In the genomic region with DNA sequence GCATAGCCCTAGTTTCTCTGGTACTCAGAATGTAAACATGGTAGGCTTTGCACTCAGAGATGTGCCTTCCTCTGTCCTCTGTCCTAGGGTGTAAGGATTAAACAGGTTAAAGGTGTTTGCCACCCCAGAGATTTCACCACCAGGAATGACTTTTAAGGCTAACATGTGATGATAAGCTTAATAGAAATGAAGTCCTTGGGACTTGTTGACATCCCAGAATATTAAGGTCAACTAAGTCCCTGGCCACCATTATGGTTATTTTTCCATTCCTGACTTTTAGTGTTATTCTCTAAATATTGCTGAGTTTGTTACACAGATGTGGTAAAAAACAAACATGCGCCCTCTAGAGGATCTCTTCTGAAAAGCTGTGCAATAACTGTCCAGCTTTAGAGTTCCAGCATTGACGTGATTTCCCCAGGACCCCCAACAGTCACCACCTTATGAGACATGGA, we compare ENCODE assay signal across 9 mouse cellular contexts.
DNase-seq lines count a peak whose midpoint lies in the region; ATAC-seq and TF ChIP-seq lines count a peak whose summit lies in the region.
"Had no signal": no experiment of that assay in that cellular context is flagged by ENCODE, and none has a peak within 500 bp of the region (broad histone marks: within the 10 kb centered on the region; RNA-seq: fewer than 3 reads in every experiment).

No protein-coding gene starts in this region.

- H3K27ac ChIP-seq in limb, embryonic 14.5 days (replicated peaks; ENCODE audit: low read depth, low read length) = no peak overlapping the region
- H3K27ac ChIP-seq in limb, embryonic 10.5 days = no peak overlapping the region
- H3K27ac ChIP-seq in liver, postnatal 0 days (ENCODE audit: low read depth) = peak overlapping the region; percentile 30; the same call in 1 of the 2 replicates
- H3K27ac ChIP-seq: macrophage had no signal

- TF ChIP-seq EP300 in liver, postnatal 0 days (IDR thresholded peaks at IDR 0.05; ENCODE audit: low read depth) = no peak

- no peaks in the 10 kb centered on the region for H3K9me3 ChIP-seq in limb, embryonic 14.5 days (ENCODE audit: control insufficient read depth, low read length)
- H3K9me3 ChIP-seq in limb, embryonic 10.5 days (replicated peaks) = no peaks in the 10 kb centered on the region
- no peaks in the 10 kb centered on the region for H3K9me3 ChIP-seq in liver, postnatal 0 days (ENCODE audit: low read length)

- no peak overlapping the region for H3K4me3 ChIP-seq in limb, embryonic 14.5 days (replicated peaks; ENCODE audit: low read length)
- no peak overlapping the region for H3K4me3 ChIP-seq in limb, embryonic 10.5 days
- H3K4me3 ChIP-seq in liver, postnatal 0 days (ENCODE audit: low read depth, low read length) = no peak overlapping the region

- peak; percentile 42 for DNase-seq in cerebellum, adult 8-10 months
- no peak for DNase-seq in cerebellum, postnatal 36 days
- DNase-seq in limb, embryonic 14.5 days (ENCODE audit: low spot score) = peak; percentile 86
- DNase-seq in limb, embryonic 10.5 days (ENCODE audit: low spot score) = no peak
- peak; percentile 63 for DNase-seq in embryo, embryonic 10 days (ENCODE audit: low spot score)
- no peak for DNase-seq in liver, postnatal 0 days
- no peak for DNase-seq in urinary bladder, adult 2 months (ENCODE audit: low spot score)
- no peak for DNase-seq in urinary bladder, postnatal 4 days (ENCODE audit: low spot score in 2 of 2)

- 10% methylated on average over 2 of the region's 2 CpGs for WGBS in limb, embryonic 14.5 days
- WGBS in limb, embryonic 10.5 days = 22% methylated on average over 2 of the region's 2 CpGs
- WGBS in liver, postnatal 0 days (ENCODE audit: insufficient replicate concordance) = 27% methylated on average over 2 of the region's 2 CpGs

- H3K9ac ChIP-seq in limb, embryonic 14.5 days (ENCODE audit: low read depth, low read length, severe bottlenecking) = no peak overlapping the region
- no peak overlapping the region for H3K9ac ChIP-seq in liver, postnatal 0 days (replicated peaks)

- H3K4me2 ChIP-seq in limb, embryonic 14.5 days (replicated peaks; ENCODE audit: low read depth, low read length, severe bottlenecking) = no peak overlapping the region
- H3K4me2 ChIP-seq in liver, postnatal 0 days (ENCODE audit: low read depth, low read length) = no peak overlapping the region

- peak; percentile 41; the same call in 1 of the 2 replicates for ATAC-seq in limb, embryonic 14.5 days (ENCODE audit: low FRiP score, low read depth)
- peak; percentile 70 for ATAC-seq in liver, postnatal 0 days

- H3K36me3 ChIP-seq in limb, embryonic 14.5 days (ENCODE audit: control insufficient read depth, insufficient read depth, low read length) = peaks cover 17% of the 10 kb centered on the region; the same call in 1 of the 2 replicates
- peaks cover 18% of the 10 kb centered on the region for H3K36me3 ChIP-seq in limb, embryonic 10.5 days
- H3K36me3 ChIP-seq in liver, postnatal 0 days (replicated peaks; ENCODE audit: insufficient read depth, low read length) = peaks cover 32% of the 10 kb centered on the region

- H3K4me1 ChIP-seq in limb, embryonic 14.5 days (ENCODE audit: control insufficient read depth, insufficient read depth, low read length) = no peaks in the 10 kb centered on the region
- no peaks in the 10 kb centered on the region for H3K4me1 ChIP-seq in limb, embryonic 10.5 days
- H3K4me1 ChIP-seq in liver, postnatal 0 days (ENCODE audit: insufficient read depth) = peaks cover 8% of the 10 kb centered on the region

- no peaks in the 10 kb centered on the region for H3K27me3 ChIP-seq in limb, embryonic 14.5 days (ENCODE audit: control insufficient read depth, insufficient read depth, low read length)
- no peaks in the 10 kb centered on the region for H3K27me3 ChIP-seq in limb, embryonic 10.5 days (ENCODE audit: low read depth, poor library complexity, severe bottlenecking)
- no peaks in the 10 kb centered on the region for H3K27me3 ChIP-seq in liver, postnatal 0 days (ENCODE audit: insufficient read depth, low read length)

- no peak for TF ChIP-seq POLR2A in limb, embryonic 14.5 days (IDR thresholded peaks at IDR 0.05; ENCODE audit: borderline replicate concordance, extremely low read depth, insufficient read depth, insufficient read length)

- peak; percentile 75 for TF ChIP-seq CTCF in liver, postnatal 0 days (IDR thresholded peaks at IDR 0.05; ENCODE audit: low read depth)

Comparison
In these comparisons a context has a peak if more than half of its experiments do, and no peak if none do; other contexts are left out.
1. DNase-seq: peak in cerebellum, adult 8-10 months (single experiment), limb, embryonic 14.5 days (single experiment) and embryo, embryonic 10 days (single experiment); none in cerebellum, postnatal 36 days (0 of 2), limb, embryonic 10.5 days (single experiment), liver, postnatal 0 days (single experiment), urinary bladder, adult 2 months (single experiment) and urinary bladder, postnatal 4 days (0 of 2).